Comparison of ENCODE assay signal across 16 mouse cellular contexts in genomic region chr7:63970986-63971385, GRCm38 (mm10). TPM values are rescaled to one million over a fixed set of nuclear protein-coding genes. Genes with fewer than 3 reads are reported as not detected.
DNase-seq lines count a peak whose midpoint lies in the region; ATAC-seq and TF ChIP-seq lines count a peak whose summit lies in the region.
"Had no signal": no experiment of that assay in that cellular context is flagged by ENCODE, and none has a peak within 500 bp of the region (broad histone marks: within the 10 kb centered on the region; RNA-seq: fewer than 3 reads in every experiment).

No protein-coding gene starts in this region.

- H3K4me1 ChIP-seq in midbrain, postnatal 0 days (ENCODE audit: insufficient read depth, low read length) = no peaks in the 10 kb centered on the region
- H3K4me1 ChIP-seq in midbrain, embryonic 13.5 days (replicated peaks) = peaks cover 14% of the 10 kb centered on the region
- peaks cover 11% of the 10 kb centered on the region; the same call in 1 of the 2 replicates for H3K4me1 ChIP-seq in cerebellum, adult 2 months (ENCODE audit: control insufficient read depth, insufficient read depth, low read length)
- H3K4me1 ChIP-seq in embryonic facial prominence, embryonic 10.5 days = peaks cover 10% of the 10 kb centered on the region

- no peaks in the 10 kb centered on the region for H3K9me3 ChIP-seq in midbrain, postnatal 0 days (ENCODE audit: low read length)
- H3K9me3 ChIP-seq in midbrain, embryonic 13.5 days = no peaks in the 10 kb centered on the region
- H3K9me3 ChIP-seq in embryonic facial prominence, embryonic 10.5 days = no peaks in the 10 kb centered on the region

- no peak overlapping the region for H3K27ac ChIP-seq in midbrain, postnatal 0 days (ENCODE audit: low read depth, low read length)
- no peak overlapping the region for H3K27ac ChIP-seq in midbrain, embryonic 13.5 days
- H3K27ac ChIP-seq in cerebellum, adult 2 months (ENCODE audit: insufficient read depth, low read length) = peak overlapping the region; percentile 55
- H3K27ac ChIP-seq in embryonic facial prominence, embryonic 10.5 days (replicated peaks) = 0 out of 2 replicates have a peak overlapping the region, but pooled peaks have one; percentile 5
- H3K27ac ChIP-seq: kidney, postnatal 0 days had no signal

- DNase-seq in midbrain, postnatal 0 days (ENCODE audit: low spot score) = peak; percentile 30
- peak; percentile 75 to 89 for DNase-seq in cerebellum, adult 2 months
- DNase-seq in embryonic facial prominence, embryonic 10.5 days (ENCODE audit: low spot score) = no peak
- DNase-seq in retina, embryonic 14.5 days (ENCODE audit: low spot score) = peak; percentile 51
- DNase-seq in gastrocnemius, postnatal 10 days = no peak
- DNase-seq in lung, postnatal 10 days = no peak
- DNase-seq: heart, postnatal 36 days; layer of hippocampus, postnatal 36 days; thymus, postnatal 4 days had no signal

- no peak overlapping the region for H3K9ac ChIP-seq in midbrain, postnatal 0 days (replicated peaks; ENCODE audit: low read length, poor library complexity, severe bottlenecking)
- H3K9ac ChIP-seq in midbrain, embryonic 13.5 days (replicated peaks) = no peak overlapping the region

- no peak overlapping the region for H3K4me2 ChIP-seq in midbrain, postnatal 0 days (ENCODE audit: low read depth, low read length, poor library complexity, severe bottlenecking)
- H3K4me2 ChIP-seq in midbrain, embryonic 13.5 days (replicated peaks) = no peak overlapping the region

- WGBS in midbrain, postnatal 0 days = 75% methylated on average over 4 of the region's 4 CpGs
- WGBS in midbrain, embryonic 13.5 days = 65% methylated on average over 4 of the region's 4 CpGs
- 49% methylated on average over 4 of the region's 4 CpGs for WGBS in cerebellum, adult 2 months
- WGBS in embryonic facial prominence, embryonic 10.5 days = 58% methylated on average over 4 of the region's 4 CpGs

- H3K4me3 ChIP-seq in midbrain, postnatal 0 days (ENCODE audit: low read depth, low read length) = no peak overlapping the region
- no peak overlapping the region for H3K4me3 ChIP-seq in midbrain, embryonic 13.5 days (replicated peaks)
- H3K4me3 ChIP-seq in cerebellum, adult 2 months (replicated peaks; ENCODE audit: insufficient read depth, low read depth, low read length) = no peak overlapping the region
- H3K4me3 ChIP-seq in embryonic facial prominence, embryonic 10.5 days = no peak overlapping the region
- H3K4me3 ChIP-seq: erythroblast, embryonic 14.5 days had no signal

- ATAC-seq in midbrain, postnatal 0 days (ENCODE audit: low FRiP score) = no peak
- no peak for ATAC-seq in midbrain, embryonic 13.5 days
- ATAC-seq: lung, postnatal 0 days had no signal

- TF ChIP-seq CTCF in midbrain, postnatal 0 days (IDR thresholded peaks at IDR 0.05) = no peak
- TF ChIP-seq CTCF in cerebellum, adult 2 months (IDR thresholded peaks at IDR 0.05; ENCODE audit: borderline replicate concordance, insufficient read depth, low read depth, low read length) = no peak

- H3K36me3 ChIP-seq in midbrain, postnatal 0 days (ENCODE audit: insufficient read depth, low read length) = no peaks in the 10 kb centered on the region
- H3K36me3 ChIP-seq in midbrain, embryonic 13.5 days = no peaks in the 10 kb centered on the region
- H3K36me3 ChIP-seq in embryonic facial prominence, embryonic 10.5 days (replicated peaks) = no peaks in the 10 kb centered on the region

- no peaks in the 10 kb centered on the region for H3K27me3 ChIP-seq in midbrain, postnatal 0 days (ENCODE audit: insufficient read depth, low read length)
- no peaks in the 10 kb centered on the region for H3K27me3 ChIP-seq in midbrain, embryonic 13.5 days
- H3K27me3 ChIP-seq in cerebellum, adult 2 months (ENCODE audit: control insufficient read depth, insufficient read depth, low read length) = no peaks in the 10 kb centered on the region
- H3K27me3 ChIP-seq in embryonic facial prominence, embryonic 10.5 days (replicated peaks; ENCODE audit: low read depth, poor library complexity, severe bottlenecking) = no peaks in the 10 kb centered on the region

- no peak for TF ChIP-seq POLR2A in cerebellum, adult 2 months (IDR thresholded peaks at IDR 0.05; ENCODE audit: borderline replicate concordance, insufficient read depth, low read length)

RNA-seq across cellular contexts. Expression of gene Klf13, which starts 32.3 kb away (rescaled TPM):
- 26.6 and 26.7 TPM in 2 replicates for total RNA-seq in midbrain, postnatal 0 days (2014; rRNA removed)
- polyA plus RNA-seq in midbrain, postnatal 0 days (2015; fragmentation: Nextera tagmentation; extraction: Ambion mirVana) = 19.7 and 21.5 TPM in 2 replicates
- polyA plus RNA-seq in midbrain, embryonic 13.5 days (2015; fragmentation: Nextera tagmentation; extraction: Ambion mirVana) = 24.4 and 24.7 TPM in 2 replicates
- polyA plus RNA-seq in cerebellum, adult 2 months (2012; rRNA removed) = 60.8 and 68.9 TPM in 2 replicates
- polyA plus RNA-seq in embryonic facial prominence, embryonic 10.5 days (2016; fragmentation: Nextera tagmentation; extraction: Ambion mirVana) = 22.1 and 23.9 TPM in 2 replicates
- 10 to 100 TPM; 38.3 to 50.8 TPM for total RNA-seq in gastrocnemius, postnatal 10 days (2021)

RNA-seq across cellular contexts. Expression of gene E030018B13Rik, which starts 54.3 kb away (rescaled TPM):
- not detected in 2 replicates for total RNA-seq in midbrain, postnatal 0 days (2014; rRNA removed)
- not detected in 2 replicates for polyA plus RNA-seq in midbrain, postnatal 0 days (2015; fragmentation: Nextera tagmentation; extraction: Ambion mirVana)
- 0.22 and 0.27 TPM in 2 replicates for polyA plus RNA-seq in midbrain, embryonic 13.5 days (2015; fragmentation: Nextera tagmentation; extraction: Ambion mirVana)
- not detected in 2 replicates for polyA plus RNA-seq in cerebellum, adult 2 months (2012; rRNA removed)
- polyA plus RNA-seq in embryonic facial prominence, embryonic 10.5 days (2016; fragmentation: Nextera tagmentation; extraction: Ambion mirVana) = not detected in 2 replicates
- total RNA-seq in gastrocnemius, postnatal 10 days (2021) = not detected
- total RNA-seq: ES-E14; gastrocnemius, postnatal 4 days; heart, postnatal 36 days; layer of hippocampus, postnatal 36 days had no signal
- polyA plus RNA-seq: erythroblast, embryonic 14.5 days; kidney, postnatal 0 days; limb, embryonic 14.5 days had no signal

Comparison
In these comparisons a context has a peak if more than half of its experiments do, and no peak if none do; other contexts are left out.
1. DNase-seq: peak in midbrain, postnatal 0 days (single experiment), cerebellum, adult 2 months (2 of 2) and retina, embryonic 14.5 days (single experiment); none in embryonic facial prominence, embryonic 10.5 days (single experiment), gastrocnemius, postnatal 10 days (single experiment) and lung, postnatal 10 days (single experiment).
2. H3K27ac ChIP-seq: peak in cerebellum, adult 2 months (single experiment) and embryonic facial prominence, embryonic 10.5 days (single experiment); none in midbrain, postnatal 0 days (single experiment) and midbrain, embryonic 13.5 days (single experiment).